ENCODE assay signal across 23 mouse cellular contexts in genomic region chr12:89561989-89562565, GRCm38 (mm10).
DNase-seq lines count a peak whose midpoint lies in the region; ATAC-seq lines count a peak whose summit lies in the region.
"Had no signal": no experiment of that assay in that cellular context is flagged by ENCODE, and none has a peak within 500 bp of the region (broad histone marks: within the 10 kb centered on the region; RNA-seq: fewer than 3 reads in every experiment).

No protein-coding gene starts in this region.

- no peak overlapping the region for H3K4me3 ChIP-seq in limb, embryonic 10.5 days
- H3K4me3 ChIP-seq: embryonic facial prominence, embryonic 13.5 days; embryonic facial prominence, embryonic 15.5 days; erythroblast, embryonic 14.5 days; forebrain, embryonic 10.5 days; forebrain, embryonic 12.5 days had no signal

- peaks cover 9% of the 10 kb centered on the region for H3K4me1 ChIP-seq in limb, embryonic 10.5 days
- H3K4me1 ChIP-seq: embryonic facial prominence, embryonic 13.5 days; embryonic facial prominence, embryonic 15.5 days had no signal

- H3K27ac ChIP-seq in limb, embryonic 10.5 days = no peak overlapping the region
- H3K27ac ChIP-seq: embryonic facial prominence, embryonic 13.5 days; embryonic facial prominence, embryonic 15.5 days; forebrain, embryonic 10.5 days; forebrain, embryonic 12.5 days had no signal

- peak; percentile 3 for DNase-seq in embryo, embryonic 11 days
- no peak for DNase-seq in embryo, embryonic 9.5 days (ENCODE audit: extremely low spot score)
- DNase-seq in forelimb bud, embryonic 11.5 days (ENCODE audit: low read depth, low spot score) = peak; percentile 52
- peak; percentile 35 for DNase-seq in limb, embryonic 10.5 days (ENCODE audit: low spot score)
- no peak for DNase-seq in lung, adult 18-20 months
- no peak for DNase-seq in layer of hippocampus, adult 9-10 months (ENCODE audit: low spot score)
- DNase-seq: adrenal gland, adult 2 months; adrenal gland, postnatal 10 days; adrenal gland, postnatal 25 days; cerebellum, adult 11 months; cerebellum, adult 18-20 months; cerebellum, adult 8-10 months; cerebellum, adult 9-11 months; cerebellum, postnatal 14 days; cerebellum, postnatal 36 days had no signal

- H3K9me3 ChIP-seq in limb, embryonic 10.5 days (replicated peaks) = no peaks in the 10 kb centered on the region
- H3K9me3 ChIP-seq: embryonic facial prominence, embryonic 13.5 days; embryonic facial prominence, embryonic 15.5 days; forebrain, embryonic 10.5 days; forebrain, embryonic 12.5 days had no signal

- 31% methylated on average over 4 of the region's 4 CpGs for WGBS in limb, embryonic 10.5 days

- no peaks in the 10 kb centered on the region for H3K36me3 ChIP-seq in limb, embryonic 10.5 days
- H3K36me3 ChIP-seq: embryonic facial prominence, embryonic 13.5 days; embryonic facial prominence, embryonic 15.5 days; forebrain, embryonic 10.5 days; forebrain, embryonic 12.5 days had no signal

- peaks cover 74% of the 10 kb centered on the region for H3K27me3 ChIP-seq in limb, embryonic 10.5 days (ENCODE audit: low read depth, poor library complexity, severe bottlenecking)
- H3K27me3 ChIP-seq: embryonic facial prominence, embryonic 13.5 days; embryonic facial prominence, embryonic 15.5 days had no signal

- ATAC-seq in erythroid progenitor cell, adult 5-6 weeks (replicated peaks; ENCODE audit: low FRiP score, poor library complexity, severe bottlenecking) = no peak
- ATAC-seq: forebrain, embryonic 14.5 days; forebrain, embryonic 16.5 days had no signal

Comparison
In these comparisons a context has a peak if more than half of its experiments do, and no peak if none do; other contexts are left out.
1. DNase-seq: peak in embryo, embryonic 11 days (single experiment), forelimb bud, embryonic 11.5 days (single experiment) and limb, embryonic 10.5 days (single experiment); none in embryo, embryonic 9.5 days (single experiment), lung, adult 18-20 months (0 of 2) and layer of hippocampus, adult 9-10 months (single experiment).